Mouse (Mus musculus) cerebellum, adult 2 months (tissue): ENCODE data around the gene Insc.

Experiments
- CTCF ChIP-seq: fragments of 200-500 bp; IDR thresholded peaks from 2 replicates; pipeline ENCODE4 v1.5.1; 2011; ENCODE audit warnings: low read depth, mild to moderate bottlenecking, control low read depth, low read length, moderate library complexity, borderline replicate concordance; ENCODE audit not compliant: insufficient read depth
- POLR2A ChIP-seq: fragments of 200-500 bp; IDR thresholded peaks from 2 replicates; pipeline ENCODE4 v1.6.1; 2011; ENCODE audit warnings: low read length, control low read depth, borderline replicate concordance; ENCODE audit not compliant: insufficient read depth

DNA sequence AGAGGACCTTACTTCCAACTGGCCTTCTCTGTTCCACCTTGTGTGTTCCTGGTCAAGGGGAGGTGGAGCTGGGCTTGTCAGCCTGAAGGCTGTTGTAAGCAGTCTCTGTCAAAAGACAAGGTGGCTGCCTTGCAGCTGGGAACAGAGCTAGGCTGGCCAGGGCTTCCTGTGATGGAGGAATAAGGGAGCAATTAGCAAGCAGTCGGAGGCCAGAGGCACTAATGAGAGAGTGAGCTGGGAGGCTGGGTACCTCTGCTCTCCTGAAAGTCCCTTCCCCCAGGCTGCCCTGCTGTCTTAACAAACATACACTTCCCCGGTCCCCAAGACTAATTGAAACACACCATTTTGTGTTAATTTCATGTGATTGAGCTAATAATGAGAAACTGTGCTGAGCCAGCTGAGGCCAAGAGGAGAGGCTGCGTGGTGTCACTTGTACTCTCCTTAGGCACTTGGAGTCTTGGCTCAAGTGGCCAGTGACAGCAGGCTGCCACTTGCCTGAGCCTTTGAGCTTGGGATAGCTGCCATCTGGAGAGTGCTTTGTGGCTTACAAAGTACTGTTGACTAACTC, 99.2 kb downstream of the Insc start:
- TF ChIP-seq CTCF, result no peak
- no peak for TF ChIP-seq POLR2A
